Mouse (Mus musculus): ENCODE measurements around the gene Babam2. TPM values are rescaled to one million over a fixed set of nuclear protein-coding genes. Genes with fewer than 3 reads are reported as not detected.

Gene Babam2
- polyA plus RNA-seq, 1 experiment: 7.0 TPM

GRCm38 (mm10) chr5:31761836-31762235 lies 64.4 kb downstream of the Babam2 start:
- H3K36me3 ChIP-seq (ENCODE audit: control insufficient read depth): no peaks in the 10 kb centered on the region
- H3K27me3 ChIP-seq (ENCODE audit: control insufficient read depth): no peaks in the 10 kb centered on the region
- no peaks in the 10 kb centered on the region for H3K9me3 ChIP-seq (ENCODE audit: control insufficient read depth, low read length)
- no peak overlapping the region for H3K4me3 ChIP-seq (replicated peaks)
- H3K4me1 ChIP-seq (ENCODE audit: control insufficient read depth): peaks cover 2% of the 10 kb centered on the region; the same call in 1 of the 2 replicates
- no peak for TF ChIP-seq TAL1 (IDR thresholded peaks at IDR 0.05; ENCODE audit: low read length)
- no peak for TF ChIP-seq GATA1 (IDR thresholded peaks at IDR 0.05; ENCODE audit: low read length)

- TF ChIP-seq TAL1 (IDR thresholded peaks at IDR 0.05; ENCODE audit: low read length): no peak
- H3K27me3 ChIP-seq (ENCODE audit: control insufficient read depth): no peaks in the 10 kb centered on the region
- no peaks in the 10 kb centered on the region for H3K36me3 ChIP-seq (ENCODE audit: control insufficient read depth)
- no peak overlapping the region for H3K4me3 ChIP-seq (replicated peaks)
- no peaks in the 10 kb centered on the region for H3K9me3 ChIP-seq (ENCODE audit: control insufficient read depth, low read length)
- peaks cover 2% of the 10 kb centered on the region; the same call in 1 of the 2 replicates for H3K4me1 ChIP-seq (ENCODE audit: control insufficient read depth)
Measured at GRCm38 (mm10) chr5:31762773-31763172, 65.3 kb downstream of the Babam2 start.

DNA sequence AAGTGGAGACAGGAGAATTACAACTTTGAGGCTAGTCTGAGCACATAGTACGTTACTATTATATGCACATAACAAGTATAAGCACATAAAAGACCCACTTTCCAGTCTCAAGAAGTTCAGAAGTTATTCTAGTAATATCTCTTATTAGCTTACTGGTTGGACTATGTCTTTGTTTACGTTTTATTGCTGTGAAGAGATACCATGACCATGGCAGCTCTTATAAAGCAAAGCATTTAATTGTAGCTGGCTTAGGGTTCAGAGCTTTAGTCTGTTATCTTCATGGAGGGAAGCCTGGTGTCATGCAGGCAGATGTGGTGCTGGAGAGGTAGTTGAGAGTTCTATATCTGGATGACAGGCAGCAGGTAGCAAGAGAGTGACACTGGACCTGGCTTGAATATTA lies 68.3 kb downstream of the Babam2 start:
- Histone ChIP-seq H3K4me1 (ENCODE audit: control insufficient read depth) (peaks cover 2% of the 10 kb centered on the region; the same call in 1 of the 2 replicates), H3K36me3 (ENCODE audit: control insufficient read depth) (no peaks in the 10 kb centered on the region), H3K4me3 (replicated peaks) (no peak overlapping the region), H3K27me3 (ENCODE audit: control insufficient read depth) (no peaks in the 10 kb centered on the region), H3K9me3 (ENCODE audit: control insufficient read depth, low read length) (no peaks in the 10 kb centered on the region)
- TF ChIP-seq GATA1 (IDR thresholded peaks at IDR 0.05; ENCODE audit: low read length) (no peak), TAL1 (IDR thresholded peaks at IDR 0.05; ENCODE audit: low read length) (no peak)

- Histone ChIP-seq H3K4me1 (ENCODE audit: control insufficient read depth) (no peaks in the 10 kb centered on the region; the same call in 1 of the 2 replicates), H3K27me3 (ENCODE audit: control insufficient read depth) (no peaks in the 10 kb centered on the region), H3K9me3 (ENCODE audit: control insufficient read depth, low read length) (no peaks in the 10 kb centered on the region), H3K4me3 (replicated peaks) (no peak overlapping the region), H3K36me3 (ENCODE audit: control insufficient read depth) (no peaks in the 10 kb centered on the region)
- TF ChIP-seq TAL1 (IDR thresholded peaks at IDR 0.05; ENCODE audit: low read length) (no peak), GATA1 (IDR thresholded peaks at IDR 0.05; ENCODE audit: low read length) (no peak)
Measured at GRCm38 (mm10) chr5:31766841-31767542, 69.5 kb downstream of the Babam2 start.

GRCm38 (mm10) chr5:31771486-31771885 lies 74.0 kb downstream of the Babam2 start:
- Histone ChIP-seq H3K9me3 (ENCODE audit: control insufficient read depth, low read length) (no peaks in the 10 kb centered on the region), H3K4me3 (replicated peaks) (no peak overlapping the region), H3K4me1 (ENCODE audit: control insufficient read depth) (no peaks in the 10 kb centered on the region; the same call in 1 of the 2 replicates), H3K27me3 (ENCODE audit: control insufficient read depth) (no peaks in the 10 kb centered on the region), H3K36me3 (ENCODE audit: control insufficient read depth) (no peaks in the 10 kb centered on the region)
- TF ChIP-seq TAL1 (IDR thresholded peaks at IDR 0.05; ENCODE audit: low read length): no peak
- TF ChIP-seq GATA1 (IDR thresholded peaks at IDR 0.05; ENCODE audit: low read length): no peak

DNA sequence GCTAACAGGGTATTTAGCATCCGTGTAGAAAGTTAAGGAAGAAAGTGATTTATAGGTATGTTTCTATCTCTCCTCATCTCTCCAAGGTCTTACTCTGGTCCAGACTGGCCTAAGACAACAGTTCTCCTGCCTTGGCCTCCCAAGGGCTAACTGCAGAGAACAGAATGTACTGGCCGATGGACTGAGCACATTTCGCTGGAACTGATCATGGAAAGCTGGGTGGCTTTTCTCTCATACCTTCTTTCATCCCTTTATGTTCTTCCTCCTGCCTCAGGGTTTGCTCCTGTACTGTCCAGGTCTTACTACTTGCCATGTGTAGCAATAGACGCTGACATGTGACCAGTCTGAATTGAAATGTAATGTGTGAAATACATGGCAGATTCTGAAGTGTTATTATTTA lies 74.4 kb downstream of the Babam2 start:
- Histone ChIP-seq H3K27me3 (ENCODE audit: control insufficient read depth) (no peaks in the 10 kb centered on the region), H3K36me3 (ENCODE audit: control insufficient read depth) (no peaks in the 10 kb centered on the region), H3K4me1 (ENCODE audit: control insufficient read depth) (no peaks in the 10 kb centered on the region; the same call in 1 of the 2 replicates), H3K9me3 (ENCODE audit: control insufficient read depth, low read length) (no peaks in the 10 kb centered on the region), H3K4me3 (replicated peaks) (no peak overlapping the region)
- TF ChIP-seq TAL1 (IDR thresholded peaks at IDR 0.05; ENCODE audit: low read length) (no peak), GATA1 (IDR thresholded peaks at IDR 0.05; ENCODE audit: low read length) (no peak)

GRCm38 (mm10) chr5:31774976-31775375 lies 77.5 kb downstream of the Babam2 start:
- TF ChIP-seq TAL1 (IDR thresholded peaks at IDR 0.05; ENCODE audit: low read length): no peak
- no peak for TF ChIP-seq GATA1 (IDR thresholded peaks at IDR 0.05; ENCODE audit: low read length)
- Histone ChIP-seq H3K27me3 (ENCODE audit: control insufficient read depth) (no peaks in the 10 kb centered on the region), H3K36me3 (ENCODE audit: control insufficient read depth) (no peaks in the 10 kb centered on the region), H3K9me3 (ENCODE audit: control insufficient read depth, low read length) (no peaks in the 10 kb centered on the region), H3K4me3 (replicated peaks) (no peak overlapping the region), H3K4me1 (ENCODE audit: control insufficient read depth) (no peaks in the 10 kb centered on the region)

DNA sequence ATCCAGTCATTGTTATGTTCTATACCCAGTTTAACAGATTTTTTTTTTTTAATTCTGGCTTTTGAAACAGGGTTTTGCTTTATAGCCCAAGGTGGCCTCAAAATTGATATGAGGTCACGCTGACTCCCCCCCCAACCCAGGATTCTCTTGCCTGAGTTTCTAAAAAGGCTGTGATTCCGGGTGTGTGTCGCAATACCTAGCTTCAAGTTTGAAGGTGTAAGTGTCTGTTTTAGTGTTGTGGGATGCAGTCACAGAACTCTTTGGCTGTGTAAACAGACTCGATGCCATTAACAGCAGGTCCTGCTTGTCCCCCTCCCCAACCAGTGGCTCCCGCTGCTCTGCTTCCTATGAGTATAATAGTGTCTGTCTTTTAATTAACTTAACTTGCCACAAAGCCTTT lies 84.1 kb downstream of the Babam2 start:
- Histone ChIP-seq H3K4me1 (ENCODE audit: control insufficient read depth) (no peaks in the 10 kb centered on the region), H3K9me3 (ENCODE audit: control insufficient read depth, low read length) (no peaks in the 10 kb centered on the region), H3K4me3 (replicated peaks) (no peak overlapping the region), H3K27me3 (ENCODE audit: control insufficient read depth) (no peaks in the 10 kb centered on the region), H3K36me3 (ENCODE audit: control insufficient read depth) (no peaks in the 10 kb centered on the region)
- TF ChIP-seq GATA1 (IDR thresholded peaks at IDR 0.05; ENCODE audit: low read length) (no peak), TAL1 (IDR thresholded peaks at IDR 0.05; ENCODE audit: low read length) (no peak)

DNA sequence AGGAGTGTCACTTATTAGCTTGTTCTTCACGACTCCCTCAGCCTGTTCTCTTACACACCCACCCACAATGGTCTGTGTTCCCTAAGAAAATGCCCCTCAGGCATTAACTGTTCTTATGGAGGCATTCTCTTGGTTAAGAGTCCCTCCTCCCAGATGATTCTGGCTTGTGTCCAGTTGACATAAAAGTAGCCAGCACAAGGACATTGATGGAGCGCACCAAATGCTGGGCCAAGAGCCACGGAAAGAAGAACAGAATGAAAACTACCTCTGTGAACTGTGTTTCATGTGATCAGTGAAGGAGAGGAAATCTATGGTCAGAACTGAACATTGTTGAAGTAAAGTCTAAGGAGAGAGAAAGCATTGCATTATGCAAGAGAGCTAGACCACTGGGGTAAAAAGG lies 89.7 kb downstream of the Babam2 start:
- H3K27me3 ChIP-seq (ENCODE audit: control insufficient read depth): no peaks in the 10 kb centered on the region
- no peaks in the 10 kb centered on the region for H3K9me3 ChIP-seq (ENCODE audit: control insufficient read depth, low read length)
- H3K4me1 ChIP-seq (ENCODE audit: control insufficient read depth): no peaks in the 10 kb centered on the region
- no peaks in the 10 kb centered on the region for H3K36me3 ChIP-seq (ENCODE audit: control insufficient read depth)
- no peak overlapping the region for H3K4me3 ChIP-seq (replicated peaks)
- TF ChIP-seq TAL1 (IDR thresholded peaks at IDR 0.05; ENCODE audit: low read length) (no peak), GATA1 (IDR thresholded peaks at IDR 0.05; ENCODE audit: low read length) (no peak)

DNA sequence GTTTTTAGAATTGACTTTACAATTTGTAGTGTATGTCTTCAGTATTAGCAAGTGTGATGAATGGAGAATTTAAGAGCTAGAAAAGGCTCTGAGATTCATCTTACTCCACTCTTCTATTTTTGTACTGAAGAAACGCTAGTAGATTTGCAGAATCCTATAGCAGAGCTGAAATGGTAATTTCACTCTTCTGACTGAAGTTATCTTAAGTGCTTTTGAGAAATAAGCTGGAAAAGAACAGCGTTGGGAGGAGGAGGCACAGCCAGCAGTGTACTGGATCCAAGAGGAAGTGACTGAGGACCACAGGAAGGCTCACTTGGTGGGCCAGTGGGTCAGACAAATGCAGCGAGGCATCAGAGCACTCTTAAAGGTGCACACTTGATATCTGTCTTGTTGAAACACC lies 90.1 kb downstream of the Babam2 start:
- Histone ChIP-seq H3K4me3 (replicated peaks) (no peak overlapping the region), H3K27me3 (ENCODE audit: control insufficient read depth) (no peaks in the 10 kb centered on the region), H3K9me3 (ENCODE audit: control insufficient read depth, low read length) (no peaks in the 10 kb centered on the region), H3K36me3 (ENCODE audit: control insufficient read depth) (no peaks in the 10 kb centered on the region), H3K4me1 (ENCODE audit: control insufficient read depth) (no peaks in the 10 kb centered on the region)
- TF ChIP-seq GATA1 (IDR thresholded peaks at IDR 0.05; ENCODE audit: low read length) (no peak), TAL1 (IDR thresholded peaks at IDR 0.05; ENCODE audit: low read length) (no peak)

All from erythroblast, embryonic 14.5 days (primary cell).